Mouse (Mus musculus) small intestine, adult 2 months (tissue): ENCODE results near the gene Mcoln2.

ENCODE experiments used
- CTCF ChIP-seq: fragments of 200-500 bp; IDR thresholded peaks from 2 replicates; pipeline ENCODE4 v1.5.1; 2012; ENCODE audit warnings: low read depth, mild to moderate bottlenecking, control low read depth, inconsistent platforms, low read length, moderate library complexity, mixed read lengths; ENCODE audit not compliant: insufficient replicate concordance, insufficient read length; ENCODE audit errors: extremely low read depth
- POLR2A ChIP-seq: fragments of 200-500 bp; IDR thresholded peaks from 2 replicates; pipeline ENCODE4 v1.6.1; 2012; ENCODE audit warnings: low read depth, mild to moderate bottlenecking, control low read depth, inconsistent platforms, low read length, moderate library complexity

- TF ChIP-seq CTCF, result no peak
- no peak for TF ChIP-seq POLR2A
Observed at GRCm38 (mm10) chr3:146225061-146225761, 75.6 kb downstream of the Mcoln2 start.
